Mouse (Mus musculus) olfactory bulb, adult 2 months (tissue): ENCODE measurements around the gene F3. TPM values are rescaled to one million over a fixed set of nuclear protein-coding genes. Genes with fewer than 3 reads are reported as not detected.

Source experiments
- H3K27ac ChIP-seq: fragments of 200-500 bp; 2 replicates; pipeline ENCODE4 v1.5.1; 2012; ENCODE audit warnings: low read depth, low read length; ENCODE audit not compliant: insufficient read depth
- H3K4me1 ChIP-seq: fragments of 200-500 bp; 2 replicates; pipeline ENCODE4 v1.6.1; 2012; ENCODE audit warnings: low read length; ENCODE audit not compliant: control insufficient read depth, insufficient read depth
- H3K4me3 ChIP-seq: fragments of 200-500 bp; 2 replicates; pipeline ENCODE4 v1.5.1; 2012; ENCODE audit warnings: mild to moderate bottlenecking, low read depth, low read length, moderate library complexity; ENCODE audit not compliant: insufficient read depth
- CTCF ChIP-seq: fragments of 200-500 bp; IDR thresholded peaks from 2 replicates; pipeline ENCODE4 v1.5.1; 2012; ENCODE audit warnings: low read depth, mild to moderate bottlenecking, low read length, moderate library complexity; ENCODE audit not compliant: insufficient read depth
- POLR2A ChIP-seq: fragments of 200-500 bp; IDR thresholded peaks from 2 replicates; pipeline ENCODE4 v1.6.1; 2012; ENCODE audit warnings: mild to moderate bottlenecking, low read depth, low read length, moderate library complexity; ENCODE audit not compliant: insufficient read depth
- WGBS: fragments of 180-500 bp; shearing (Covaris S2); methylation state at CpG from one replicate; pipeline ENCODE4 v1.1.7; 2018; 5-methylcytosine and 5-hydroxymethylcytosine counted together
- polyA plus RNA-seq: library from polyadenylated mRNA; stranded (reverse); fragments of >200 nt; gene quantifications from 2 replicates; pipeline ENCODE4 v1.2.4, GENCODE M21; 2012; ENCODE audit warnings: low replicate concordance; ENCODE audit not compliant: missing spikeins, insufficient read depth, insufficient read length

The F3 gene
- polyA plus RNA-seq, 1 experiment = not detected

DNA sequence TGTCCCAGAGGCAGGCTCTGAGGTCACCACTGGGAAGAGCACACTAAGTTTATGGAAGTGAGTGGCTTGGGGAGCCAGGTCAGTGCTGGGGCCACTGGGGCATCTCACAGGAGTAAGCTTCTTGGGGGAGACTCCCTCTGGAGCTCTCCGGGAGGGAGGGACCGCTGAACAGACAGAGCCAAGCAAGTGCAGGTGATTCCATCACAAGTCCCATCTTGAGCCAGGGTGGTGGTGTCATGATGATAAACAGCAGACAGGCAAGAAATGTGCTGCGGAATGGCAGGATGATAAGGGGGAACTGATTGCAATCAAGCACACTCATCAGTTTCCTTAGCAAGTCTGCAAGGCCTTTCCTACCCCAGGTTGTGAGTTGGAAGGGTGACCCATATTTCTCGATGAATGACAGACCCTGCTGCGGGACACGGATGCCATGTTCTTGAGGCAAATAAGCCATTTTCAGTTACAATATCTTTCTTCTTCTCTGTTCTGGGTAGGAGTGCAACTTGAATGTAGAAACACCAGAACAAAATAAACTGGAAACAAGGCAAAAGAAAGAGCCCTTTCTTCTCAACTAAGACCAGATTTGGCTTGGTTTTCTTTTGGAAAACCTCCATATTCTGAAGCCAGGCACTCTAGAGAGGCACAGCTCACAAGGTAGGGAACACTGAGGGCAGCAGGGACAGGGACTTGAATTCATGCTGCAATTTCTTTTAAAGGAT is 7.4 kb upstream of the F3 start:
- TF ChIP-seq CTCF = no peak
- no peak for TF ChIP-seq POLR2A
- Histone ChIP-seq H3K4me3 (no peak overlapping the region), H3K4me1 (peaks cover 10% of the 10 kb centered on the region), H3K27ac (peak overlapping the region; percentile 38; the same call in 1 of the 2 replicates)
- 55% methylated on average over 6 of the region's 6 CpGs for WGBS

DNA sequence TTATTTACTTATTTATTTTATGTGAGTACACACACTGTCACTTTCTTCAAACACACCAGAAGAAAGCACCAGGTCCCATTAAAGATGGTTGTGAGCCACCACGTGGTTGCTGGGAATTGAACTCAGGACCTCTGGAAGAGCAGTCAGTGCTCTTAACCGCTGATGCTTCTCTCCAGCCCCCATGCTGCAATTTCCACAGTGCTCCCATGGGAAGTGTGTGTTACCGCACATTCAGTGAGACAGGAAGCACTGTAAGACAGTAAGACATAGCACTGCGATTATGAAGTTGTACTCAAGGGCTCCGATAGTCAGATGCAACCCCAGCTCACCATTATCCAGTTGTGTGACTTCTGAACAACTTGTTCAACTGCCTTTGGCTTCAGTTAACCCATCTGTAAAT is 6.9 kb upstream of the F3 start:
- Histone ChIP-seq H3K27ac (no peak overlapping the region), H3K4me1 (peaks cover 7% of the 10 kb centered on the region), H3K4me3 (no peak overlapping the region)
- no peak for TF ChIP-seq POLR2A
- TF ChIP-seq CTCF = no peak
- WGBS = 84% methylated on average over 5 of the region's 5 CpGs

DNA sequence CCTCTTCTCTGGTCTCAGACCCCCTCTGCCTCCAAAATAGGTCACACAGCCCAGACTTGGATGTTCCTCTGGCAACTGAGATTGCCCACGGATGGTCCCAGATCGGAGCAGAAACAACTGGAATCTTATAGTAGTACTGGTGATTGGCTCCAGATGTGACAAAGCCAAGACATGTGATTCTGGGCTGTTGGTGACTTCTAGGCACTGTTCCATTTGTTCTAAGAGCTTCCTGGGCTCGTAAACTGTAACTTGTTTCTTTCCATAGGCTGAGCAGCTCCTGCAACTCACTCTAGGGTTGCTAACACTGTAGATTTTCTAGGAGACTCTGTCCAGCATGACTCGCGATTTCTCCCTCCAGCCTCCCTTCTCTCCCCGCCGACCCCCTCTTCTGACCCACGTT is 4.7 kb upstream of the F3 start:
- no peak for TF ChIP-seq CTCF
- no peak for TF ChIP-seq POLR2A
- WGBS = 88% methylated on average over 8 of the region's 8 CpGs
- Histone ChIP-seq H3K27ac (no peak overlapping the region), H3K4me3 (no peak overlapping the region), H3K4me1 (peaks cover 13% of the 10 kb centered on the region)

DNA sequence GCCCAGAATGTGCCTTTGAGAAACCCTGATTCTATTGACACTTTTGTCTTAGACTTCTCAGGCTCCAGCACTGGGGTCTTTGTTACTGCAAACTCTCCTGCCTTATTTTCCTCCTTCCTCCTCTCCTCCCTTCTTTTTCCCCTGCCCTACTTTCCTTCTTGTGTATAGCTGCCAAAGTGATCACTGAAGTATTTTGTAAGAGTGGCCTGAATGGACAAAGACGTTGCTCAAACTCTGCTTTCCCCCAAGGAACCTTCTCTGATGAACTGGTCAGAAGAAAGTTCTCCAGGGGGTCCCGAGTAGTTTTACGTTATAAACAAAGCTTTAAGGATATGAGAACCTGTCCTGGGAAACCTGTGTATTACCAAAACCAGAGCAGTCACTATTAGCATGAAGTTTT is 3.6 kb upstream of the F3 start:
- no peak overlapping the region for H3K27ac ChIP-seq
- H3K4me1 ChIP-seq = peaks cover 15% of the 10 kb centered on the region
- TF ChIP-seq POLR2A = no peak
- no peak for TF ChIP-seq CTCF
- 70% methylated on average over 3 of the region's 3 CpGs for WGBS
- H3K4me3 ChIP-seq = no peak overlapping the region

DNA sequence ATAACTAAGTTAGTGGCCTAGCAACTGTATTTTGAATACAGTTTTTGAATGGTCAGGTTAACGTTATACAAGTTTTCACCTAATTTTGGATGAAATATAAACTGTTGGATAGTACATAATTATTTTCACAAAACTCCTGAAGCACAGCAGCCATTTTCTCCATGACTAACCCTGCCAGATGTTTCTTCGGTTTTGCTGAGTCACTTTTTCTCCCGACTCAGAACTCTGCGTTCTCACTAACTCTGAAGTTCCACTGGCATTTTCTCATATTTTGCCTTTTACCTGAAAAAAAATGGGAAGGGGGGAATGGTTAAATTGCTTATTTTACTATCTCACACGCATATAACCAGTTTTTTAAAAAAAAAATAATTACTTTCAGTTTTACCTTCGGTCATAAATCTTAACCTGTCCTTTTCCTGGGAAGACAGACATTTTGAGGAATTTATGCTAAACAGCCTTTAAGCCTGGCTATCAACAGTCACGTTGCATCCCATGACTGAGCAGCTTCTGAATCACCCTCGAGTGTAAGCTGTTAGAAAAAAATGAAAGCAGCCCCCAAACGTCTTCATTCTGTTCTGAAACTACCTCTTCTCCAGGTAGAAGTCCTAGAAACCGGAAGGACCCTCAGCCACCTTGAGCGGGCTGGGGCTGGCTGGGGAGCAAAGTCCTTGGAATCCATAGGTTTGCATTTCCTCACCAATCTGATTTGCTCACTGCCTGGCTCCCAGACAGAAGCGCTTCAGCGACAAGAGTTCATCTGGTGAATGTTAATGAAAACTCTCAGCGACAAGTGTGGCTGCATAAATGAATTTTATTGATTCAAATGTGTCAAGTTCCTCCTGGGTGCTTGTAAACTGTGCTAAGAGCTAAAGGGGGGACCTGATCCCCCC is 2.3 kb upstream of the F3 start:
- 48% methylated on average over 14 of the region's 14 CpGs for WGBS

DNA sequence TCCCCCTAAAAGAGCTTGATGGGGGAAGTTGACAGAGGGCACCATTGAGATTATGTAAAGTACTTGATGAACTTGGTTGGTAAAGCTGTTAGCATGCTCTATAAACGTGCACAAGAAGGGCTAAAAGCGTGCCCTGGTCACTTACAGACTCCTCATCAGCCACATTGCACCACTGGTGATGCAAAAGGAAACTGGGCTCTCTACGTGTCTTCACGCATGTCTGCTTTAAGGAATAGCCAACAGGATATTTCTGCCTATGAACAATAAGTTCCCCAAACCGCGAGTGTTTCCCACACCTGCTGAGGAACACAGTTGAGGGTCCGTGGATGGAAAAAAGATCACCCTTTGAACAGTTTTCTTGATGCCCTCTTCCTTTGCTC is 1.7 kb upstream of the F3 start:
- Histone ChIP-seq H3K4me1 (peaks cover 15% of the 10 kb centered on the region), H3K27ac (peak overlapping the region; percentile 42), H3K4me3 (no peak overlapping the region)
- WGBS = 70% methylated on average over 7 of the region's 7 CpGs
- TF ChIP-seq POLR2A (no peak), CTCF (no peak)

More for the DNA sequence above, 2.3 kb upstream of the F3 start:
- H3K4me3 ChIP-seq = no peak overlapping the region
- no peak for TF ChIP-seq POLR2A
- TF ChIP-seq CTCF = no peak
- peaks cover 15% of the 10 kb centered on the region for H3K4me1 ChIP-seq
- peak overlapping the region; percentile 42 for H3K27ac ChIP-seq

DNA sequence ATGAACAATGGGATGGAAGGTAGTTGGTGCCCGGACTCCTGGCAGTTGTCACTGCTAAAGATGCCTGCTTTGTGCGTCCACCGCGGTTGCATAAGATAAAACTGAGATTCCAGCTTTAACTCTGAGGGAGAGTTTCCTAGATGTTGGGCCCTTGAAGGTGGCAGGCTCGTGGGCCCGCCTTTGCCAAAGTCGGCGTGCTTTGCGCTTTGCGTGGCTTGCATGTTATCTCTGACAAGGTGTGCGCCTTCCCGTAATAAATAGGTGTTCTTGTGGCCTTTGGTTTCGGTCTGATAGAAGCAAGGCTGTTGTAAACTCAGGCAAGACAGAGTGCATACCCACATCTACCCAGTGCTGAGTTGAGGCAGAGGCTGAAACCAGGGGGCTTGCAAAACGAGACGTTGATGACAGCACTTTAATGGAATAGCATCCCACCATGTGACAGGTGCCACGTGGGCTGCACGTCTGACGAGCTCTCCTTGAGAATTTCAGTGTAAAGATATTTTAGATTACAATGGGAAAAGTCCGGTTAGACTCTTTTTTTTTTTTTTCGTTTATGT is 709 bp downstream of the F3 start:
- Histone ChIP-seq H3K27ac (peak overlapping the region; percentile 69), H3K4me1 (peaks cover 12% of the 10 kb centered on the region), H3K4me3 (peak overlapping the region; percentile 58)
- 9% methylated on average over 20 of the region's 20 CpGs for WGBS
- no peak; the same call in 1 of the 2 replicates for TF ChIP-seq CTCF
- TF ChIP-seq POLR2A = no peak

DNA sequence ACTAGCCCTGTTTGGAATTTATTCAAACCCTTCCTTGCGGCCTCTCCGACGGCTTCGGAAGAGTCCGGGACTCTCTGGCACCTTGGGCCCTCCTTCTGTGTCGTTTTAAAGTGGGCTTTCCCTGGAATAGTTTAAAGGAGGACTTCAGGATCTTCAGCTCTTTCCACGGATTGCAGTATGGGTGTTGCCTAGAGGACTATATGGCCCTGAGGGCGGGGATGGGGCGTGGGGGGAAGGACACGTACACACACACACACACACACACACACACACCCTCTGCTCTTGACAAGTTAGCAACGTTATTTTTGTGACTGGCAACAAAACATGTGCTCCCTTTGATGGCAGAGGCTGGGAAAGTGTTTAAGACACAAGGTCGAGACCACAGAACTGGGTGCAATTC is 1.2 kb downstream of the F3 start:
- peak overlapping the region; percentile 58 for H3K4me3 ChIP-seq
- WGBS = 44% methylated on average over 12 of the region's 12 CpGs
- no peak overlapping the region for H3K27ac ChIP-seq
- TF ChIP-seq CTCF (no peak), POLR2A (no peak)
- H3K4me1 ChIP-seq = peaks cover 12% of the 10 kb centered on the region

DNA sequence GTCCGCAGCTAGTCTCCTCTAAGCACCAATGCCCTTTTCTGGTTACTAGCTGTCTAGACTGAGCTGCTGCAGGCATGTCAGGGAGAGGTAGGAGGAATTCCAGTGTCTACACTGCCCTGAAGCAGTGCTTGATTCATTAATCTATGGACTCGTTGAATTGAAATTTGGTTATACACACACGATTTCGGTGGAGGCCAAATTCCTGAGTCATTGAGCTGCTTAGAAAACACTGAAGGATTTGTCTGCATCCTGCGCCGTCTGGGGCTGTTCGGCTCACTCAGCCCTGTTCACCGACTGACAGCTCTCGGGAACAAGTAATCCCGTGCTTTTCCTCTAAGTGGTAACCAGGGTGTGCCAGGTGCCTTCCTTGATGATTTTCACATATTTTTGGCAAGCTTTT is 2.3 kb downstream of the F3 start:
- H3K4me1 ChIP-seq = peaks cover 12% of the 10 kb centered on the region
- 60% methylated on average over 10 of the region's 10 CpGs for WGBS
- no peak overlapping the region for H3K27ac ChIP-seq
- TF ChIP-seq POLR2A (no peak), CTCF (no peak)
- peak overlapping the region; percentile 10; the same call in 1 of the 2 replicates for H3K4me3 ChIP-seq

DNA sequence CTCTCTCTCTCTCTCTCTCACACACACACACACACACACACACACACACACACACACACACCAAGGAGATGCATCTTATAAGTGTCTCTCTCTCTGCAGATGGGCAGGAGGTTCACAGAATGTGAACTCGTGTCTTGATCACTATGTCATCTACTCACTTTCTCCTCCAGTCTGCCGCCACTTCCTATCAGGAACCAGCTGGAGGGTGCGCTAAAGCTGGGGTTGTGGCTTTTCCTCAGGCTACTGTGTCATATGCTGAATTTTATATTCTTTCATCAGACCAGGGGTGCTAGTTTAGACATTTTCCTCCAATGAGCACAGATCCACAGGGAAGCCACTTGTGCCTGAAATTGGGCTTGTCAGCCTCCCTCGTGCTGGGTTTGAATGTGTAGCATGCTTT is 6.3 kb downstream of the F3 start:
- 76% methylated on average over 4 of the region's 4 CpGs for WGBS
- H3K4me3 ChIP-seq = no peak overlapping the region
- TF ChIP-seq POLR2A = no peak
- TF ChIP-seq CTCF = no peak
- no peak overlapping the region for H3K27ac ChIP-seq
- no peaks in the 10 kb centered on the region for H3K4me1 ChIP-seq
